Mouse (Mus musculus): ENCODE measurements around the gene Ccdc73. TPM values are rescaled to one million over a fixed set of nuclear protein-coding genes. Genes with fewer than 3 reads are reported as not detected.

The Ccdc73 gene
- polyA plus RNA-seq, 1 experiment, result not detected

- Histone ChIP-seq H3K4me1 (ENCODE audit: control insufficient read depth, insufficient read depth, insufficient read length, low read length) (no peaks in the 10 kb centered on the region), H3K4me3 (ENCODE audit: low read depth, low read length) (no peak overlapping the region), H3K27ac (ENCODE audit: insufficient read depth, low read depth, low read length) (no peak overlapping the region), H3K36me3 (ENCODE audit: control insufficient read depth, insufficient read depth, low read length) (no peaks in the 10 kb centered on the region), H3K27me3 (ENCODE audit: control insufficient read depth, insufficient read depth, low read length) (no peaks in the 10 kb centered on the region)
- 88% methylated on average over 3 of the region's 3 CpGs for WGBS
- TF ChIP-seq POLR2A (IDR thresholded peaks at IDR 0.05; ENCODE audit: low read depth, low read length), result no peak
- no peak for TF ChIP-seq CTCF (IDR thresholded peaks at IDR 0.05; ENCODE audit: extremely low read depth, insufficient read length, insufficient replicate concordance, low read depth, low read length)
Observed at GRCm38 (mm10) chr2:104915709-104916108, 48.1 kb downstream of the Ccdc73 start.

- Histone ChIP-seq H3K36me3 (ENCODE audit: control insufficient read depth, insufficient read depth, low read length) (no peaks in the 10 kb centered on the region), H3K4me3 (ENCODE audit: low read depth, low read length) (no peak overlapping the region), H3K27me3 (ENCODE audit: control insufficient read depth, insufficient read depth, low read length) (no peaks in the 10 kb centered on the region), H3K4me1 (ENCODE audit: control insufficient read depth, insufficient read depth, insufficient read length, low read length) (no peaks in the 10 kb centered on the region), H3K27ac (ENCODE audit: insufficient read depth, low read depth, low read length) (no peak overlapping the region)
- WGBS, result 5% methylated on average over 1 of the region's 1 CpGs
- TF ChIP-seq POLR2A (IDR thresholded peaks at IDR 0.05; ENCODE audit: low read depth, low read length) (no peak), CTCF (IDR thresholded peaks at IDR 0.05; ENCODE audit: extremely low read depth, insufficient read length, insufficient replicate concordance, low read depth, low read length) (no peak)
Observed at GRCm38 (mm10) chr2:104964492-104964891, 96.9 kb downstream of the Ccdc73 start.

GRCm38 (mm10) chr2:104981712-104982111 is 114.1 kb downstream of the Ccdc73 start:
- Histone ChIP-seq H3K4me1 (ENCODE audit: control insufficient read depth, insufficient read depth, insufficient read length, low read length) (no peaks in the 10 kb centered on the region), H3K4me3 (ENCODE audit: low read depth, low read length) (no peak overlapping the region), H3K36me3 (ENCODE audit: control insufficient read depth, insufficient read depth, low read length) (no peaks in the 10 kb centered on the region), H3K27ac (ENCODE audit: insufficient read depth, low read depth, low read length) (no peak overlapping the region), H3K27me3 (ENCODE audit: control insufficient read depth, insufficient read depth, low read length) (no peaks in the 10 kb centered on the region)
- TF ChIP-seq POLR2A (IDR thresholded peaks at IDR 0.05; ENCODE audit: low read depth, low read length), result no peak
- no peak for TF ChIP-seq CTCF (IDR thresholded peaks at IDR 0.05; ENCODE audit: extremely low read depth, insufficient read length, insufficient replicate concordance, low read depth, low read length)
- 40% methylated on average over 2 of the region's 2 CpGs for WGBS

- 46% methylated on average over 3 of the region's 3 CpGs for WGBS
- no peaks in the 10 kb centered on the region for H3K36me3 ChIP-seq (ENCODE audit: control insufficient read depth, insufficient read depth, low read length)
- no peak overlapping the region for H3K4me3 ChIP-seq (ENCODE audit: low read depth, low read length)
- H3K4me1 ChIP-seq (ENCODE audit: control insufficient read depth, insufficient read depth, insufficient read length, low read length), result no peaks in the 10 kb centered on the region
- H3K27ac ChIP-seq (ENCODE audit: insufficient read depth, low read depth, low read length), result no peak overlapping the region
- TF ChIP-seq POLR2A (IDR thresholded peaks at IDR 0.05; ENCODE audit: low read depth, low read length) (no peak), CTCF (IDR thresholded peaks at IDR 0.05; ENCODE audit: extremely low read depth, insufficient read length, insufficient replicate concordance, low read depth, low read length) (no peak)
- H3K27me3 ChIP-seq (ENCODE audit: control insufficient read depth, insufficient read depth, low read length), result no peaks in the 10 kb centered on the region
Observed at GRCm38 (mm10) chr2:104985796-104986195, 118.2 kb downstream of the Ccdc73 start.

- WGBS, result 84% methylated on average over 1 of the region's 1 CpGs
- TF ChIP-seq POLR2A (IDR thresholded peaks at IDR 0.05; ENCODE audit: low read depth, low read length) (no peak), CTCF (IDR thresholded peaks at IDR 0.05; ENCODE audit: extremely low read depth, insufficient read length, insufficient replicate concordance, low read depth, low read length) (no peak)
Observed at GRCm38 (mm10) chr2:104988974-104989373, 121.4 kb downstream of the Ccdc73 start.

GRCm38 (mm10) chr2:104994436-104994835 is 126.8 kb downstream of the Ccdc73 start:
- H3K27me3 ChIP-seq (ENCODE audit: control insufficient read depth, insufficient read depth, low read length), result no peaks in the 10 kb centered on the region
- no peak overlapping the region for H3K4me3 ChIP-seq (ENCODE audit: low read depth, low read length)
- no peak overlapping the region for H3K27ac ChIP-seq (ENCODE audit: insufficient read depth, low read depth, low read length)
- no peaks in the 10 kb centered on the region for H3K4me1 ChIP-seq (ENCODE audit: control insufficient read depth, insufficient read depth, insufficient read length, low read length)
- 65% methylated on average over 2 of the region's 2 CpGs for WGBS
- no peak for TF ChIP-seq CTCF (IDR thresholded peaks at IDR 0.05; ENCODE audit: extremely low read depth, insufficient read length, insufficient replicate concordance, low read depth, low read length)
- TF ChIP-seq POLR2A (IDR thresholded peaks at IDR 0.05; ENCODE audit: low read depth, low read length), result no peak
- peaks cover 11% of the 10 kb centered on the region for H3K36me3 ChIP-seq (ENCODE audit: control insufficient read depth, insufficient read depth, low read length)

More at GRCm38 (mm10) chr2:104988974-104989373, 121.4 kb downstream of the Ccdc73 start:
- no peak overlapping the region for H3K4me3 ChIP-seq (ENCODE audit: low read depth, low read length)
- H3K27me3 ChIP-seq (ENCODE audit: control insufficient read depth, insufficient read depth, low read length), result no peaks in the 10 kb centered on the region
- H3K36me3 ChIP-seq (ENCODE audit: control insufficient read depth, insufficient read depth, low read length), result no peaks in the 10 kb centered on the region
- no peak overlapping the region for H3K27ac ChIP-seq (ENCODE audit: insufficient read depth, low read depth, low read length)
- H3K4me1 ChIP-seq (ENCODE audit: control insufficient read depth, insufficient read depth, insufficient read length, low read length), result no peaks in the 10 kb centered on the region

- Histone ChIP-seq H3K27me3 (ENCODE audit: control insufficient read depth, insufficient read depth, low read length) (no peaks in the 10 kb centered on the region), H3K27ac (ENCODE audit: insufficient read depth, low read depth, low read length) (no peak overlapping the region), H3K36me3 (ENCODE audit: control insufficient read depth, insufficient read depth, low read length) (peaks cover 13% of the 10 kb centered on the region), H3K4me3 (ENCODE audit: low read depth, low read length) (no peak overlapping the region), H3K4me1 (ENCODE audit: control insufficient read depth, insufficient read depth, insufficient read length, low read length) (no peaks in the 10 kb centered on the region)
- TF ChIP-seq POLR2A (IDR thresholded peaks at IDR 0.05; ENCODE audit: low read depth, low read length) (no peak), CTCF (IDR thresholded peaks at IDR 0.05; ENCODE audit: extremely low read depth, insufficient read length, insufficient replicate concordance, low read depth, low read length) (no peak)
- 28% methylated on average over 3 of the region's 3 CpGs for WGBS
Observed at GRCm38 (mm10) chr2:104996201-104996600, 128.6 kb downstream of the Ccdc73 start.

GRCm38 (mm10) chr2:105007236-105007635 is 139.6 kb downstream of the Ccdc73 start:
- Histone ChIP-seq H3K4me3 (ENCODE audit: low read depth, low read length) (no peak overlapping the region), H3K4me1 (ENCODE audit: control insufficient read depth, insufficient read depth, insufficient read length, low read length) (no peaks in the 10 kb centered on the region), H3K27ac (ENCODE audit: insufficient read depth, low read depth, low read length) (no peak overlapping the region), H3K36me3 (ENCODE audit: control insufficient read depth, insufficient read depth, low read length) (peaks cover 39% of the 10 kb centered on the region), H3K27me3 (ENCODE audit: control insufficient read depth, insufficient read depth, low read length) (no peaks in the 10 kb centered on the region)
- TF ChIP-seq POLR2A (IDR thresholded peaks at IDR 0.05; ENCODE audit: low read depth, low read length), result no peak
- TF ChIP-seq CTCF (IDR thresholded peaks at IDR 0.05; ENCODE audit: extremely low read depth, insufficient read length, insufficient replicate concordance, low read depth, low read length), result no peak

All from small intestine, adult 2 months (tissue).